Mouse (Mus musculus): ENCODE results near the gene Ttc34.

The Ttc34 gene

DNA sequence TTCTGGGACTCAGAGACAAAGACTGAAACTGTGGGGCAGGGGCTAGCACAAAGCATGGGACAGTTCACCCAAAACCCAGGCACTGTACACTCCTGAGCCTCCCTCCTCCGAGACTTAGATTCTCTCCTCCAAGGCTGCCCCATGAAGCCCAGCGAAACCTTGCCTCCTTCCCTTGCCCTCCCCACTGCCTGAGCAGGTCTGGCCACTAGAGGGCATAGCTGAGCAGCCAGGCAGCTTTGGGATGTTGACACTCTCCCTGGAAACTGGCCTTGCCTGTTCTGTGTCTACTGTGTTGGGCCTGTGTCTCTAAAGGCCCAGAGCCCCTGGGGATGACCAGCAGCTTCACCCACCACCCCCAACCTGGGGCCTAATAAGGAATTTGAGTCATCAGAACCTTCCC, at the start of gene Ttc34:
Gene Ttc34 (plus strand): TSS at position 290 of the 400 bp plus-strand sequence.
- ATAC-seq (ENCODE audit: low TSS enrichment): peak; percentile 67; the same call in 1 of the 2 replicates

DNA sequence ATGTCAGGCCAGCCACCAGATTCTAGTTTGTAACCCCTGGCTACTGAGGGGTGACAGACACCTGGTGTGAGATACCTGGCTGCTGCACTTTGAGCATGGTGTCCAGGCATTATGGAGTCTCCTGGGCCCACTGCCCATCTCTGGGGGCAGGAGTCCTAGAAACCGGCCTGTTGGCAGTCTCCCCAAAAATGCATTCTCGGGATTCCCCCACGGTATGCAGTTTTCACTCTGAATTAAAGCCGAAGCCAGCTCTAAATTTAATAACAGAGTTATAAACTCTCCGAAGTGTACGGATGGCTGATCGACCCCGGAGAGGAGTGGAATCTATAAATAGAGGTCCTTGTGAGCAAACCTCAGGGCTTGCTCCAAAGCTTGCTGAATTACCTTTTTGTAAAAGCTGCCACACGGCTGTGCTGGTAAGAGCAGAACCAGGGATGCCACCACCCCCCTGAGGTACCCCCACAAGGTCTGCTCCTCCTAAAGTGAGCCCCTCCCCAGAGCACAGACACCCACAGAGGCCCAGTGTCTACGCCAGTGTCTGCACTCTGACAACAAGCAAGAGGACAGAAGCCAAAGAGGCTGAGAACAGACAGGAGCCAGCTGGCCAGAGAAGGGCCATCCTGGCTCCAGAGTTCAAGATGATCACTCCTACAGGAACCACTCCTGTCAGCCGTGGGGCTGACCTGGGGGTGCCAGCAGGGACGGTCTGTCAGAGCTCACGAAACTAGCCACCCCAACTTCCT, 49.1 kb upstream of the Ttc34 start:
- no peak for ATAC-seq (ENCODE audit: low TSS enrichment)

DNA sequence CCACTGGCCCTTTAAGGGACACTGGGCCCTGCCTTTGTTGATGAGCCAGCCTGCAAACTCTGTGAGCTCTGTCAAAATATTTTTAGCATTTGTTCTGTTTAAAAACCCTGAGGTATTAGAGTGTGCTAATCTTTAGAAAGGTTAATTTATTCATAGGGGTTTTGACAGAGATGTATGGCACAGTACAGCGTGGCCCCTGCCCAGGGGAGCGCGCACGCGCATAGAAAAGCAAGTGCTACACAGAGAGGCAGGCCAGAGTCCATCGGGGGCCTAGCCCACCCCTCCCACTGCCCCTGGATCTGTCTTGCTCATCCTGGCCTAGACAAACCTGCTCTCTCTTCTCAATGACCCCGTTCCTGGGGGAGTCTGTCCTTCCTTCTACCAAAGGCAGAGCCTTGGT, 45.4 kb upstream of the Ttc34 start:
- no peak for ATAC-seq (ENCODE audit: low TSS enrichment)

DNA sequence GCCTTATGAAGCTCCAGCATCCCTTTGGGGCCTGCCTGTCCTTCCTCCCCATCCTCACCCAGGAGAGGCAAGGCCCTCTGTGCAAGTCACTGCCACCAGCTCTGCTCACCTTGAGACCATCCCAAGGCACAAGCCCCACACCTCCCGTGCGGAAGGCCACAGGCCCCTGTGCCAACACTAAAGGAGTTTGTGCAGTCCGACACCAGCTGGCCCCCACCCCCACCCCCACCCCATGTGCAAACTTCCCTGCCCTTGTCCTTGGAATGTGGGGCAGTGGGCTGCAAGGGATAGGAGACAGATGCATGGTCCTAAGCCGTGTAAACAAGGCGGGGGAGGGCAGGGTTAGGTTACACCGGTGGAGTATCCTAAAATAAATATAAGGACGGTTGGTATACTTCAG, 43.8 kb upstream of the Ttc34 start:
- no peak for ATAC-seq (ENCODE audit: low TSS enrichment)

- ATAC-seq (ENCODE audit: low TSS enrichment): peak; percentile 62; the same call in 1 of the 2 replicates
These were observed 39.4 kb upstream of the Ttc34 start for GRCm38 (mm10) chr4:154797834-154798233.

DNA sequence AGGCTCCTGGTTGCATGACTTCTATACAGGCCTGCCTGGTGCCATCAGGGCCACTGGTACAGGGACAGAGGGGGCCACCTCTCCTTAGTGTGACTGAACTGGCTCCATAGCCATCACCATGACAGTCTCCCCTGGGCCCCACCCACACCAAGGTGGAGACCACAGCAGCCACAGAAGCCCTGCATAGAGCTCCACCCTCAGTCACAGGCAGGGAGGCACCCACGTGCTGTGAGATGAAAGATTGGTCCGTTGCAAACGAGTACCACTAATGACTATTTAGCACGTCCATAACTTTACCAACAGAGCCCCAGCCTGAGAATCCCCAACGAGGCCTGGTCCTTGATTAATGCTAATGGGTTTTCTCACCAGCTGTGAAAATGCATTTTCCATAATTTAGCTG, 36.7 kb upstream of the Ttc34 start:
- no peak for ATAC-seq (ENCODE audit: low TSS enrichment)

DNA sequence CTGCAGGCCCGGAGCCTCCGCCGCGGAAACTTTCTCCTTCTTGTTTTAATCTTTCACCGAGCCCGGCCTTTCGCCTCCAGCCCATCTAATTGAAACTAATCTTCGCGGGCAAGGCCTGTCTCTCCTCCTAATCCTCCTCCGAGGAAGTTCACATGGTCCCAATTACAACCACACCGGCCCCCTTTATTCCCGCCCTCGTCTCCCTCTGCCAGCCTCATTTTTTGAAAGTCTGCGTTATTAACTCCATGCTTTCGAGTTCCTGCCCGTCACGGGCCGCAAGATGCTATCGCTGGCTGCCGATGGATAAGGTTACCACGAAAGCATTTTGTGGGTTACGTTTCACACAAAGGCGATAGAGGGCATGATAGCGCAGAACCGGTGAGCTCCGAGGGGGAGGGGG, 35.0 kb upstream of the Ttc34 start:
- ATAC-seq (ENCODE audit: low TSS enrichment): no peak

DNA sequence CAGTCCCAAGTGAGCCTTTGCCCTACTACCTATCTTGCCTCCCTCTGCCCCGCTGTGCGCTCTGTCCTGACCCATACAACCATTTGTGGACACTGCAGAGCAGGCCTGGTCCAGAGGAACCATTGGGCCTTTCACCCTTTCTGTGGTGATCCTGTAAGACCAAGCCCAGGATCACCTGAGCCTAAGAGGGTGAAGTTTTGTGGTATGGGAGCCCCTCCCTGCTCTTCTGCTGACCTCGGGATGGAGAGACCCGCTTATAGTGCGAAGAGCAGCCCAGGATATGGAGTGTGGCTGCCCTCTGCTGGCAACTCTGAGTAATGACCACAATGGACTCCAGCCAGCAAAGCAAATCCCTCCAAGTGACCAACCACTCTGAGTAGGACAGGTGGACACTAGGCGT, 11.6 kb upstream of the Ttc34 start:
- ATAC-seq (ENCODE audit: low TSS enrichment): no peak; the same call in 1 of the 2 replicates

DNA sequence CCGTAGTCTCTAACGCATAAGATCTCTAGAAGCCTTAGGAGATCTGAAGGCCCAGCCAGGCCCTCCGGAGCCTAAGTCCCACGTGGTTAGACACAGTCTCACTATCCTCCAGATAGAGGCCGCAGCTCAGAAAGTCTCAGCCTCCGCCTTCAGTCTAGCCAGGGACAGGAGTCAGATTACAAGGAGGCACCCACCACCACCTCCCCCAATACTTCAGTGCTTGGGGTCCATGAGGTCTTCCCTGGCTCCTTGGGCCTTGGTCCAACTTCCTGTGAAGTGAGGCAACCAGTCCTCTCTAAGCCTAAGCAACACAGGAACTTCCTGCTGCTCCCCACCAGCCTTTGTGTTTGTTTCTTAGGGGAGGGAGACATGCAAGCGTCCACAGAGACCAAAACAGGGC, 11.0 kb upstream of the Ttc34 start:
- no peak for ATAC-seq (ENCODE audit: low TSS enrichment)

- ATAC-seq (ENCODE audit: low TSS enrichment): no peak
These were observed 10.1 kb upstream of the Ttc34 start for GRCm38 (mm10) chr4:154827181-154827580.

- ATAC-seq (ENCODE audit: low TSS enrichment): no peak
These were observed 9.2 kb upstream of the Ttc34 start for GRCm38 (mm10) chr4:154827861-154828610.

- no peak for ATAC-seq (ENCODE audit: low TSS enrichment)
These were observed 5.2 kb upstream of the Ttc34 start for GRCm38 (mm10) chr4:154831915-154832573.

- ATAC-seq (ENCODE audit: low TSS enrichment): no peak
These were observed 910 bp upstream of the Ttc34 start for GRCm38 (mm10) chr4:154836183-154836915.

GRCm38 (mm10) chr4:154838741-154839140, 1.5 kb downstream of the Ttc34 start:
- no peak for ATAC-seq (ENCODE audit: low TSS enrichment)

DNA sequence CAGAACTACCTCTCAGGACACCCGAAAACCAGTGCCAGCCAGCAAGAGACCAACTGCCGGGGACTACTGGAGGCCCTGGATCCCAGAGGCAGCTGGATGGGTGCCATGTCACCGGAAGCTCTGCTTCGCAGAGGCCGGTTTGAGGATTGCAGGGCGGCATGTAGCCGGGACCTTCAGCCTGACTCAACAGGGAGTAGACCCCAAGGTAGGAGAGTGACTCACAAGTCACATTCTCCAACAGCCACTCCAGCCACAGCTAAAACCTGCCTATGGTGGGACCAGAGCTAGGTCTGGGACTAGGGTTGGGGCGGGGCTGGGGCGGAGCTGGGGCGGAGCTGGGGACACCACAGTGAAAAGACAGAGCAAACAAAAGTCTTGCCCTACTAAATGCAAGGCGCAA, 2.1 kb downstream of the Ttc34 start:
- ATAC-seq (ENCODE audit: low TSS enrichment): no peak

GRCm38 (mm10) chr4:154852696-154853095, 15.4 kb downstream of the Ttc34 start:
- no peak for ATAC-seq (ENCODE audit: low TSS enrichment)

DNA sequence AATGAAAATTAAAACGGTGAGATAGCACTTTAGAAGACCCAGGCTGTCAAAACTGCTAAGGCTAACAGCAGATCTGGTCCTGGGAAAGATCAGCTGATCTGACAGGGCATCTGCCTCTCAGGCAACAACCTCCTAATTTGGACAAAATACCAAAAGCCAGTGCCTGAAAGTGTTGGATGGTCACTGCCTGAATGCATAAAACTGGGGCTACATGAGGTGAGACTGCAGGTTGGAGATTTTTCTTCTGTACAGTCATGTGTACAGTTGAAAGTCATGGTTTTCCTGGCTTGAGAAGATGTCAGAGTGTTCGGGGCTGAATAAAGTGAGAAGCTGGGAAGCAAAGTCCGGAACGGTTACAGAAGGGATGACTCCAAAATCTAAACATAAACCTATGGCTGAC, 16.6 kb downstream of the Ttc34 start:
- no peak for ATAC-seq (ENCODE audit: low TSS enrichment)

DNA sequence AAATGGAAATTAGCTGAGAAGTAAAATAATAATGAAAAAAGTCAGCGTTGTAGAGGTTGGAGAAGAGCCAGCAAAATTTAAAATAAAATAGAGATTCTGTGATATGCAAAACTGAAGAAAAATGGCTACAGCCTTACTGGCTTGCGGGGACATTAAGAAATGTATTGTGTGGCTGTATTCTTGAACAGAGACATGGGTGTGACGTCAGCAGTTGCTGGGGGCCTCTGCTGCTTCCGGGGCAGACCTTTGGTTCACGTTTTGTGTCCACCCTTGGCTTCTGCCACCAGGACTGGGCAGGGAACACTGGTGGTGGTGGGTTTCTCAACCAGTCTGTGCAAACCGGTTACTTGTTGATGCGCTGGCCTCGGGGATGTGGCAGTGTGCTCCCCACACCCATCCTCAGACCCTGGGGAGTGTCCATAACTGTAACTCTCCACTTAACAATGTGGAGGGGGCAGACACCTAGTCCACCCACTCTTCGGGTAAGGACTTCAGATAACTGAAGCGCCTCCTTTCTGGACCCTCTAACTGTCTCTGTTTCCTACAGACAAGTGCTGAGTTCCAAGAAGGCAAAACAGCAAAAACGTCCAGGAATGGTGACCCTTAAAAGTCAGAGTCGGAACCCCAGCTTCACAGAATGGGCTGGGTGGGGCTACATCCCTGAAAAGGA, 17.6 kb downstream of the Ttc34 start:
- no peak for ATAC-seq (ENCODE audit: low TSS enrichment)

DNA sequence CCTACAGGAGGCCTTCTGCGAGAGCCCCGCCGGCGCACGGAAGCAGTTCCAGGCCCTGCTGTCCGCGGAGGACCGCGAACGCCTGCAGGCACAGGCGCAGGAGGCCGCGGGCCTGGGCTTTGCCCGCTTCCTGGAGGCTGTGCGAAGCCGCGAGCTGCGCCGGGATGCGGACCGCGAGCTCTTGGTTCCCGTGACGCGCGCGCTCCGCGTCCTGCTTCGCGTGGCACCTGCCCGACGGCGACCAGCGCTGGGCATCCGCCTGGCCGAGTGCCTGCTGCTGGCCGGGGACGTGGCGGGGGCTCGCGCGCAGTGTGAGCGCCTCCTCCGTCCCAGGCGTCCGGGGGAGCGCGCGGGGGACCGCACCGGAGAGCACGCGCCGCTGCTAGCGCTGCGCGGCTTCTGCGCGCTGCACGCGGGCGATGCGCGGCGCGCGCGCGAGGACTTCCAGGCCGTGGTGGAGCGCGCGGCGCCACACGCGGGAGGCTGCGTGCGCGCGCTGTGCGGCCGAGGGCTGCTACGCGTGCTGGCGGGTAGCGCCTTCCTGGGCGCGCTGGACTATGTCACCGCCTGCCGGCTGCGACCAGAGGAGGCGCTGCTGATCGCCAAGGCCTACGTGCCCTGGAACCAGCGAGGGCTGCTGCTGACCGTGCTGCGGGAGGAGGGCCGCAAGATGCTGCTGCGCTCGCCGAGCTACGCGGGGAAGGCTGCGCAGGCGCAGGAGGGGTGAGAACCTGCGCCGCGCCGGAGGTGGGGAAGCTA, 18.6 kb downstream of the Ttc34 start:
- peak; percentile 89 for ATAC-seq (ENCODE audit: low TSS enrichment)

DNA sequence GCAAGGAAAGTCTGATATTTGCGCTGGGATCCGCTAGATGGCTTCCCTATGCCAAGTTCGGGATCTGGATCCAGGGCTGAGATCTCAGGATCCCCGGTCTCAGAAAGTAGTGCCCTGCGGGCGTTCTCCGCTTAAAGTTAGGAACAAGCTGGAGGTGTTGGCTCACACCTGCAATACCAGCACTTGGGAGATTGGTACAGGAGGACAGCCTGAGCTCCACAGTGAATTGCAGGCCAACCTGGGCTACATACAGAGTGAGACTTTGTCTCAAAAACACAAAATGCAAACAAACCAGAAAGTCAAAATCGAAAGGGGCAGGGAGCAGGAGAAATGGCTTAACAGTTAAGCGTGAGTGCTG, 19.2 kb downstream of the Ttc34 start:
- no peak for ATAC-seq (ENCODE audit: low TSS enrichment)

GRCm38 (mm10) chr4:154856882-154857281, 19.6 kb downstream of the Ttc34 start:
- ATAC-seq (ENCODE audit: low TSS enrichment): no peak
